Mouse (Mus musculus) cerebellum, postnatal 14 days (tissue): ENCODE results near the gene Higd1a.

Source experiments
- DNase-seq, 2 experiments: peaks; one replicate each; pipeline ENCODE4 v3.0.0; 2021; ENCODE audit warnings: mixed read lengths in 2 of 2

Higd1a gene

GRCm38 (mm10) chr9:121858153-121858488 is at the start of gene Higd1a:
Gene Higd1a (minus strand): TSS chr9:121858362.
- DNase-seq: no peak

DNA sequence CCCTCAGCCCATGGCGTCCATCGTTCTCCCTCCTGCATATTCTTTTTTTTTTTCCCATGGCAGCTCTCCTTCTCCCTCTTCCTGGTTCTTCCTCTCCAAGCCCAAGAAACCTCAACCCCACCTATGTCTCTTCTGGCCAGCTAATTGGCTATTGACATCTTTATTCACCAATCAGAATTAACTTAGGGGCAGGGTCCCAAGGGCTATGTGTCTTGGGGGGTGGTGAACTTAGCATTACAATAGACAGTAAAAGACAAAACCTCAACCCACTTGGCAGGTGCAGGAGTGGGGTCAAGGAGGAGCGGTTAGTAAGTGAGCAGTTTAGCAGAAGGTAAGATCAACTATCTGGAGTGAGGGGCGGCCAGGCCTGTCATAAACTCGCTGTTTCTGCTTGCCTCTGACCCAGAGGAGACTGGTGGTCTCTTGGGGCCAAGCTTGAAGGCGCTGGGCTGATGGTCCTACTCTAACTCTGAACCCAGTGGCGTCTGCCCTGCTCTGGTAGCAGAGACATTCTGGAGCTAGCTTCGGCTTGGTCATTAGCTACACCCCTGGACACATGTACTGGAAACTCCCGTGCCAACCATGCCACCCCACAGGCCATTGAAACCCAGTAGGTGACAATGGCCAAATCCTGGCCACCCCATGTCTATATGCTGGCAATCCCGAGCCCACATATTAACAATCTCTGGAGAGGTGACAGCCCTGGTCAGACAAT is 49.4 kb upstream of the Higd1a start:
- no peak for DNase-seq

- DNase-seq: no peak
These were observed 48.3 kb upstream of the Higd1a start for GRCm38 (mm10) chr9:121906456-121906855.

DNA sequence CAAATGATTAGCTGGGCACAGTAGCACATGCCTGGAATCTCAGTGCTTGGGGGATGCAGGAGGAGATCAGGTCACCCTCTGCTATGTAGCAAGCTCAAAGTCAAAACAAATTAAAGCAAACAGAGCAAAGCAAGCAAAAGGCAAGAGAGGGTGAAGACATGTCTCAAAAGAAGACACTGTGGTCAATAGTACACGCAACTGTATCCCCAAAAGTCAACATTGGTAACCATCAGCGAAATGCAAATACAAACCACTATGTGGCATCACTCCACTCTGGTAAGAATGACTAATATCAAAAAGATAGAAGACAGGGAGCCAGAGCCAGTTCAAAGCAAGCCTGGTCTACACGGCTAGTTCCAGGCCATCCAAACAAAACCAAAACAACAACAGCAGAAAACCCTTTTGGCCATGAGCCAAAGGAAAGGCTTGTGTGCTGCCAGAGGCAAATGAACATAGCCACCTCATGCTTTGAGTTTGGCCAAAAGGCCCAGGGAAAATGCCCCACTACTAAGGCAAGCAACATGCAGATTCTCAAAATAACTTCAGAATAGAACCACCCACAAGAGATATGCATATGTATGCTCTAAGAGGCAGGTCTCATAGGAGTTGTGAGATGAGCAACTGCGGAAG is 47.5 kb upstream of the Higd1a start:
- no peak for DNase-seq

DNA sequence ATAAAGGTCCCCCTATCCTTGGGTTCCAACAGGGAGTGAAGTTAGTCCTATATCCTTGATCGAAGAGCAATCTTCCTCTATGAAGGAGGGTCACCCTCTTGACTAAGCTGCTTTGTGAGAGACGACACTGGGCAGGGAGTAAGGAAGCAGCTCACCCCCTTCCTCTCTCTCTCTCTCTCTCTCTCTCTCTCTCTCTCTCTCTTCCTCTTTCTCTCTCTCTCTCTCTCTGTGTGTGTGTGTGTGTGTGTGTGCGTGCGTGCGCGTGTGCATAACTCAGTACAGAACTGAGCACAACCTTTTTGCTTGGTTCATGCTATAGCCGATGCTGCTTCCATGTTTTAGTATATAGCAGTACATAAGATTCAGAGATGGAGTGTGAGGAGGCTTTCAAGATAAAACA is 46.8 kb upstream of the Higd1a start:
- no peak for DNase-seq

DNA sequence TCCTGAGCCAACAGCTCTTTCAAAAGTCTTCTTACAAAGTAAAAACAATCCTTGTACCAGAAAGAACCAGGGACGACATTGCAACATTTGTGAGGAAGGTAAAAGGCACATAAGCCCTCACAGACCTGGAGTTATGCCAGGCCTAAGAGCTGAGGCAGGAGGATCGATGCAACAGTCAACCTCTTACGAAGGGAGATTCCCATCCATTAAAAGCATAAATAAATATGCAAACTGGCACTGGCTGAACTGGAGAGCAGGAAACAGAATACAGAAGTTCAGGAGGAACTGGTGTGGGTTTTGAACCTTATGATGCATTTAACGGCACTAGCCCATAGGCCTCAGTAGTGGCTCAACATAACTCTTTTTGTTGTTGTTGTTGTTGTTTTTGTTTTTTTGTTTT is 46.2 kb upstream of the Higd1a start:
- no peak for DNase-seq

GRCm38 (mm10) chr9:121903476-121904305 is 45.5 kb upstream of the Higd1a start:
- peak; percentile 52 to 78 for DNase-seq

DNA sequence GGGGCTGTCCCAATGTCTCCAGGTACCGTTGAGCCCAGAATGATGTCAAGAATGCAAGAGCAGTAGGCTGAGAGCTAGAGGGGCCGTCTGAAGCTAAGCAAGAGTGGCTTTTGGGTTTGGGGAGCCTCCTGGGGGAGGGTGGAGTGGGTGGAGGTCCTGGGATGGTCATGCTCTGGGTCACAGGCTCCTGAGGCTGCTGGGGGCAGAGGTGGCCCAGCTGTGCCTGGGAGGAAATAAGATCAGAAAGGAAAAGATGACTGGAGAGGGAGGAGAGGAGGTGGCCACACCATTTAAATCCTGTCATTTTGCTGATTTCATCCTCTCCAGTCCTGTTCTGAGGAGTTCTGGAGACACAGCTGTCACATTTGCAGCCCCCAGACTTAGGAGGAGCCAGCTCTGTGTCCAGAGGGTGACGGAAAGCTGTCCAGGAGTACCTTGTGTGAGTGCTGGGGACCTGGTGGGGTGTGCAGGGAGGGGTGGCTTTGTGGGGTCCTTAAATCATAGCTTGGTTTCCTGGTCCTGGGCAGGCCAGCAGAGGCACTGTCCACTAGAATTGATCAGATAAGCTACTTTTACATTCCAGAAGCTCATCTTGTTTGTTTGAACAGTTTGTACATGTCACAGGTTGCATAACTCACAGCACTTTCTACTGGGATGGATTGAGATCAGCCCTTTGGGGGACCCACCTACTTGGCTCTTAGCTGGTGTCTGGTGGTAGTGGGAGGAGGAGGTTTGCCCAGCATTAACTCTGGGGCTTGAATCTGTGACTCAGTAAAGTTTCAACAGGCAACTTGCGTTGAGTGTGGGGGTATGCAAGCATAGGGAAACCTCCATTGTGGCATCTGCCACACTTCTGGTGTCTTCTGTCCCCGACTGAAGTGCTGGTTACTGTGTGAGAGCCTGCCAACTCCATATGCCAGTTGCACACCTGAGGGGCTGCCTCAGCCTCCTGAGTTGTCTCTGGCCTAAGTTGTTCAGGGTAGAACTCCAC is 43.8 kb upstream of the Higd1a start:
- DNase-seq: no peak

GRCm38 (mm10) chr9:121900282-121900855 is 42.2 kb upstream of the Higd1a start:
- no peak for DNase-seq

GRCm38 (mm10) chr9:121899306-121899705 is 41.1 kb upstream of the Higd1a start:
- DNase-seq: no peak

DNA sequence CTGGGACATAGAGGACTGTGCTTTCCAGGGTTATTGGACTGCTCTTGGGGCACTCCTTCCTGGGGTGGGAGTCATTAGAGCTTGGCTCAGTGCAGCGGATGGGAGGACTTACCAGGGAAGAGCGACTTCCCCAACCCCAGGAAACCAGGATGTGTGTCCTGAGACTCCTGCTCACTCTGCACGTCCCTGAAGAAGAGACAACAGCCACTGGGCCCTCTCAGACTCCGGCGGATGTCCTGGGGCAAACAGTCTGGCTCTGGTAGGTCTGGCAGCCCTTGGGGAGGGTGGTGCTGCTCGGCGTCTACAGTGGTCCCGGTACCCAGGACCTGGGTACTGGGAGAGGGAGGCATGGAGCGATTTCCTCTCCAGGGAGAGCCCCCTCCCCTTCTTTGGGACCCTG is 40.1 kb upstream of the Higd1a start, which contains the start of gene Ackr2:
Gene Ackr2, plus strand, starts transcription at position 111 of the 400 bp plus-strand sequence.
- DNase-seq: no peak

GRCm38 (mm10) chr9:121896820-121897219 is 38.7 kb upstream of the Higd1a start:
- no peak for DNase-seq

DNA sequence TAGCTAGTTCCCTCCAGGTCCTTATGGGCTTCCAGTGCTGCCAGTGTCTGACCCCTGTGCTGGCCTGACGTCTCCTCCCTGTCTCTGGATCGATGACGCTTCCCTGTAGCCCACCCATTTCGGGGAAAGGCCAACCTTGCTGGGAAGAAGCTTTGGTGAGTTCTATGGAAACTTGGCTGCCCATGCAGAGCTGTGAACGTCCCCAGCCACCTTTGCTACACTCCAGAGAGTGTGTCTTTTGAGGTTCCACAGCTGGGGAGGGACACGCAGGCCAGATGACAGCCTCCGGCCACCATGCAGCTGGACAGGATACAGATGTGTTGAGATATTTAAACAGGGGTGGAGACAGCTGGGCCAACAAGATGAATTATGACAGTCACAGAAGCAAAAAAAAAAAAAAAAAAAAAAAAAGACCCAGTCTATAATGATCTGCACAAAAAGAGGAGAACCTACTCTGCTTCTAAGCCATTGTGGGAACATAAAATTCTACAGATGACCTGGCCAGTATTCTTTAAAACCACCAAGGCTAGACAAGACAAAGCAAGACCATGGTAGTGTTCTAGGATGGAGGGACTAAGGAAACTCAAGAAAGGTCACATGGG is 37.3 kb upstream of the Higd1a start:
- no peak for DNase-seq

GRCm38 (mm10) chr9:121894447-121894846 is 36.3 kb upstream of the Higd1a start:
- DNase-seq: no peak

- DNase-seq: no peak
These were observed 34.0 kb upstream of the Higd1a start for GRCm38 (mm10) chr9:121892057-121892687.

- no peak for DNase-seq
These were observed 33.1 kb upstream of the Higd1a start for GRCm38 (mm10) chr9:121891301-121891700.

GRCm38 (mm10) chr9:121890441-121890941 is 32.3 kb upstream of the Higd1a start:
- DNase-seq: peak in 1 of 2 experiments; percentile 37

DNA sequence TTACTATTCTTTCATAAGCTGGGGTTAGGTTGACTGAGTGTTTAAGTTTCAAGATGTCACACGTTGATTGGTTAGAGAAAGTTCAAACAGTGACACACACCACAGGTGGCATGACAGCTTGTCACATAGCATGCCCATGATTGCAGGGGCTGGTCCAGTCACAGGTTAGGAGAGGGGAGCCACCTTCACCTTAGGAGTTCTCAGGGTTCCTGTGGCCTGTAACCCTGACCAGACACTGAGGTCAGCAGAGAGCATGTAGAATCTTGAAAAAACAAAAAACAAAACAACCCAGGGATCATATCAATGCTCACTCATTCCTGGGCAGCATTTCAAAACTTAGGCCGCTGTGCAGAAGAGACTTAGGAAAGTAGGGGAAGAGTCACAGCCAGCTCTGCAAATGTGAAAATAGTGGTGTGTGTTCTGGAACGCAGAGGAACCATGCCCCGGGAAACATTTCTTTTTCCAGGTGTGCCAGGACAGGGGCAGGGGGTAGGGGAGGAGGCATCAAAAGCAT is 31.8 kb upstream of the Higd1a start:
- no peak for DNase-seq

DNA sequence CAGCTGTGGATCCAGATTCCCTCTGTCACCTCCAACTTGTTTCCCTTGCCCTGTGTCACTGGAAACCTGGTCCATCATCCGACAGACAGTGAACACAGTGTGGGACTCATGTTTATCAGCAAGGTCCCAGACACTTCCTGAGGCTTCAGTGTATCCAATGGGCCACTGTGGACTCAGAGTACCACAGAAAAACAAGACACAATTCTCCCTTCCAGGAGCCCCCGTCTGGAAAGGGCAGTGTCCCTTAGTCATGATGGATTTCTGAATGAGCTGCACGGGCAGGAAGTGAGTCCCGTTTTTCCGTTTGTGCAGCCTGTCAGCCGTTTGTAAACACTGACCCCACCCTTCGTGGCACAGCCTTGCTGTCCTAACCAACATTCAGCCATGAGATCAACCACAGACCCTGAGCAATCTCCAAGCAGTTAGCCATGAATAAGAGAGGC is 23.9 kb upstream of the Higd1a start:
- no peak for DNase-seq

DNA sequence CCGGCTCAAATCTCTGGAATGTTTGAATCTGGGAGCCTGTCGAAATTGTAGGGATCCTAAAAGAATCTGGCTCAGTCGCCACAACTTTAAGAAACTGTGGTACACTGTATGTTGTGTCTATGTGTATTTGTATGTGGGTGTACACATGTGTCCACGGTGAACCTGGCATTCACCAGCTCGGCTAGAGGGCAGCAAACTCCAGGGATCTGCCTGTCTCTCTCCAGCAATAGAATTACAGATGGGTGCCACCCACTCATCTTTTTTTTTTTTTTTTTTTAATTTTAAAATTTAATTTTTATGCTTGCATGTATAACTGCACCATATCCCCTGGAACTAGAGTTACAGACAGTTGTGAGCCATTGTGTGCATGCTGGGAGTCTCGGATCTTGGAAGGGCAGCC is 23.1 kb upstream of the Higd1a start:
- DNase-seq: no peak

DNA sequence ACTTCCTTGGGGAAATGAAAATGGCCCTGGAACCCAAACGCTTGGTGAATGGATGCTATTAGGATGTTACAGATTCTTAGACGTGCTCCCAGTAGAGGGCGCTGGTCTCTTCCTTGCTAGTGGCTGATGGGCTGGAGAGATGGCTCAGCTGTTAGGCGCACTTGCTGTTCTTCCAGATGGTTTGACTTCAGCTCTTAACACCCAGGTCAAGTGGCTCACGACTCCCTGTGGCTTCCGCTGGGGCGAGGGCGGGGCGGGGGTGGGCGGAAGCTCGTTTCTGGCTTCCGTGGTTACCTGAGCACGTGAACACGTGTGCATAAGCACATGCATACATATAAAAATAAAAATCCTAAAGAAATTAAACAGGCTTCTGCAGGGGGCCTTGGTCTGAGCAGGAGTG is 22.7 kb upstream of the Higd1a start:
- DNase-seq: peak; percentile 72 to 86
